Mouse (Mus musculus): ENCODE results near the gene Arhgap22. TPM values are rescaled to one million over a fixed set of nuclear protein-coding genes. Genes with fewer than 3 reads are reported as not detected.

Arhgap22 gene
- polyA plus RNA-seq, 1 experiment from 2014 or later = 5.3 TPM

- WGBS = 34% methylated on average over 5 of the region's 5 CpGs
- no peaks in the 10 kb centered on the region for H3K9me3 ChIP-seq (ENCODE audit: control insufficient read depth, low read length)
- no peak for ATAC-seq (replicated peaks; ENCODE audit: low FRiP score, low TSS enrichment, low read depth)
- no peaks in the 10 kb centered on the region for H3K4me1 ChIP-seq (replicated peaks; ENCODE audit: control insufficient read depth, insufficient read depth, low read length)
- H3K27ac ChIP-seq (ENCODE audit: low read depth) = no peak overlapping the region
- H3K27me3 ChIP-seq (replicated peaks; ENCODE audit: control insufficient read depth, insufficient read depth, low read length) = no peaks in the 10 kb centered on the region
- H3K9ac ChIP-seq (ENCODE audit: low read length) = no peak overlapping the region
- H3K4me2 ChIP-seq (ENCODE audit: low read length) = no peak overlapping the region
- DNase-seq (ENCODE audit: low spot score) = no peak
- H3K36me3 ChIP-seq (ENCODE audit: control insufficient read depth, insufficient read depth, low read length) = no peaks in the 10 kb centered on the region
- H3K4me3 ChIP-seq (ENCODE audit: low read depth, low read length) = no peak overlapping the region
Measured at GRCm38 (mm10) chr14:33208331-33208730, 5.5 kb upstream of the Arhgap22 start.

- Histone ChIP-seq H3K9me3 (ENCODE audit: control insufficient read depth, low read length) (no peaks in the 10 kb centered on the region), H3K36me3 (ENCODE audit: control insufficient read depth, insufficient read depth, low read length) (no peaks in the 10 kb centered on the region), H3K4me1 (replicated peaks; ENCODE audit: control insufficient read depth, insufficient read depth, low read length) (no peaks in the 10 kb centered on the region), H3K27me3 (replicated peaks; ENCODE audit: control insufficient read depth, insufficient read depth, low read length) (no peaks in the 10 kb centered on the region), H3K27ac (ENCODE audit: low read depth) (no peak overlapping the region), H3K4me2 (ENCODE audit: low read length) (no peak overlapping the region), H3K4me3 (ENCODE audit: low read depth, low read length) (no peak overlapping the region), H3K9ac (ENCODE audit: low read length) (no peak overlapping the region)
- ATAC-seq (replicated peaks; ENCODE audit: low FRiP score, low TSS enrichment, low read depth) = no peak
- WGBS = 63% methylated on average over 8 of the region's 8 CpGs
- DNase-seq (ENCODE audit: low spot score) = no peak
Measured at GRCm38 (mm10) chr14:33210806-33211205, 3.0 kb upstream of the Arhgap22 start.

DNA sequence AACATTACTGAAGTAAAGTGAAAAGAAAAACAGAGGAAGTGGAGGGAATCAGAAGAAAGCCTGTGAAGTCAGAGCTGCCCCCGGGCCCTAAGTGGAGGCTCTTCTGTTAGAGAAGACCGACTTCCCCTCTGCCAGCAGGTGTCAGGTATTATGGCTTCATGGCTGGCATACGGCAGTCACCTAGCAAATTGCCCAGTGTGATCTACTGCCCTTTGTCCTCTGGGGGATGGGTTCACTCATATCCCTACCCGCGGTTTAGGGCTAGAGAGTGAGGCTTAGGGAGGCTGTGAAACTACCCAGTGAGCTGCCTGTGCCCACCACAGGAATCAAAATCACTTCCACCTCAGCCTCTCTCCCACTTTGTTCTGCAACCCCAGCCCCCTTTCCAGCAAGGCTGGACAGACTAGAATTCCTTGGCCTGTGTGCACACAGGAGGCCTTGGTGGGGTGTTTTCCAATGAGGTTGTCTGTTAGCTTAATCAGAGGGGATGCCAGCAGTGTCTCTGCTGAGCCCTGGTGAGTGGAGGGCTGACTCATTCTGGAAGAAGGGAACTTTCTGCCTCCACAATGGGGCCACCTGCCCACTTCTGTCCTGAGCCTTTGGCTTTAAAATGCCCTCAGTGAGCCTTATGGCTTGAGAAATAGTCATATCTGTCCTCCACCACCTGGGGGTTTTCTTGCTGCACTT is 1.4 kb upstream of the Arhgap22 start:
- H3K9me3 ChIP-seq (ENCODE audit: control insufficient read depth, low read length) = no peaks in the 10 kb centered on the region
- 59% methylated on average over 5 of the region's 5 CpGs for WGBS
- H3K4me1 ChIP-seq (replicated peaks; ENCODE audit: control insufficient read depth, insufficient read depth, low read length) = no peaks in the 10 kb centered on the region
- no peak overlapping the region for H3K4me2 ChIP-seq (ENCODE audit: low read length)
- no peak overlapping the region for H3K9ac ChIP-seq (ENCODE audit: low read length)
- H3K27me3 ChIP-seq (replicated peaks; ENCODE audit: control insufficient read depth, insufficient read depth, low read length) = no peaks in the 10 kb centered on the region
- no peak for DNase-seq (ENCODE audit: low spot score)
- no peak for ATAC-seq (replicated peaks; ENCODE audit: low FRiP score, low TSS enrichment, low read depth)
- no peak overlapping the region for H3K4me3 ChIP-seq (ENCODE audit: low read depth, low read length)
- no peak overlapping the region for H3K27ac ChIP-seq (ENCODE audit: low read depth)
- no peaks in the 10 kb centered on the region for H3K36me3 ChIP-seq (ENCODE audit: control insufficient read depth, insufficient read depth, low read length)

- Histone ChIP-seq H3K9me3 (ENCODE audit: control insufficient read depth, low read length) (no peaks in the 10 kb centered on the region), H3K4me1 (replicated peaks; ENCODE audit: control insufficient read depth, insufficient read depth, low read length) (no peaks in the 10 kb centered on the region), H3K27me3 (replicated peaks; ENCODE audit: control insufficient read depth, insufficient read depth, low read length) (no peaks in the 10 kb centered on the region), H3K27ac (ENCODE audit: low read depth) (no peak overlapping the region), H3K4me2 (ENCODE audit: low read length) (no peak overlapping the region), H3K9ac (ENCODE audit: low read length) (no peak overlapping the region), H3K4me3 (ENCODE audit: low read depth, low read length) (no peak overlapping the region), H3K36me3 (ENCODE audit: control insufficient read depth, insufficient read depth, low read length) (no peaks in the 10 kb centered on the region)
- DNase-seq (ENCODE audit: low spot score) (no peak), ATAC-seq (replicated peaks; ENCODE audit: low FRiP score, low TSS enrichment, low read depth) (no peak)
- 87% methylated on average over 12 of the region's 12 CpGs for WGBS
Measured at GRCm38 (mm10) chr14:33212958-33213309, 892 bp upstream of the Arhgap22 start.

DNA sequence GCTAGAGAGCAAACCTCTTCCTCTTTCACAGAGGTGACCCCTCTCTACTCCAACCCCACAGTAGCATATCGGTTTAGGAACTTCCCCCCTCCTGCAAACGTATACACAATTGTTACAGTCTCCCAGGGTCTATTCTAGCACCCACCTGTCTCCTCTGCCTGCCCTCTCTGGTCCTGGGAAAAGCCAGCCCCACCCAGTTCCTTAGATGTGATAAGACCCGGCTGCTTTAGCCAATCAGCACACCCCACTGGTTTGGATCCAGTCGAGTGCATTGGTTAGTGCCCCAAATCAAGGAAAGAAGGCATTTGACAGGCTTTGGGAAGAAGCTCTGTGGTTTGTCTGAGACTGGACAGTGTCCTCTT is 922 bp downstream of the Arhgap22 start:
- no peak overlapping the region for H3K4me2 ChIP-seq (ENCODE audit: low read length)
- H3K36me3 ChIP-seq (ENCODE audit: control insufficient read depth, insufficient read depth, low read length) = no peaks in the 10 kb centered on the region
- H3K9ac ChIP-seq (ENCODE audit: low read length) = no peak overlapping the region
- peak; percentile 59; the same call in 1 of the 2 replicates for ATAC-seq (replicated peaks; ENCODE audit: low FRiP score, low TSS enrichment, low read depth)
- no peaks in the 10 kb centered on the region for H3K4me1 ChIP-seq (replicated peaks; ENCODE audit: control insufficient read depth, insufficient read depth, low read length)
- no peak overlapping the region for H3K27ac ChIP-seq (ENCODE audit: low read depth)
- no peaks in the 10 kb centered on the region for H3K27me3 ChIP-seq (replicated peaks; ENCODE audit: control insufficient read depth, insufficient read depth, low read length)
- WGBS = 16% methylated on average over 4 of the region's 4 CpGs
- no peak for DNase-seq (ENCODE audit: low spot score)
- H3K9me3 ChIP-seq (ENCODE audit: control insufficient read depth, low read length) = no peaks in the 10 kb centered on the region
- H3K4me3 ChIP-seq (ENCODE audit: low read depth, low read length) = no peak overlapping the region

DNA sequence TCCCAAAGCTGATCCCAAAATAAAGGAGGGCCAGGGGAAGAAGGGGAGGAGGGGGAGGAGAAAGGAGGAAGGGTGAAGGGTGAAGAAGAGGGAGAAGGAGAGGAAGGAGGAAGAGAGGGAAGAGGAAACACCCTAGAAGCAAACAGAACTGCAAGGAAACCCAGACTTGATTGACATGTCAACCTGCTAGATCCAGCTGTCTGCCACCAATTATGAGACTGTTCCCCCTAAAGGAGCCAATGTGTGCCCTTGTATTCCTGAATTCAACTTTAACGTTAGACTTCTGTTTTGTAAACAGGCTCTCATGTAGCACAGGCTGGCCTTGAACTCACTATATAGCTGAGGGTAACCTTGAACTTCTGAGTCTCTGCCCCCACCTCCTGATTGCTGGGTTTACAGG is 1.3 kb downstream of the Arhgap22 start:
- 35% methylated on average over 1 of the region's 1 CpGs for WGBS
- ATAC-seq (replicated peaks; ENCODE audit: low FRiP score, low TSS enrichment, low read depth) (no peak), DNase-seq (ENCODE audit: low spot score) (no peak)
- H3K4me3 ChIP-seq (ENCODE audit: low read depth, low read length) = no peak overlapping the region
- H3K27me3 ChIP-seq (replicated peaks; ENCODE audit: control insufficient read depth, insufficient read depth, low read length) = no peaks in the 10 kb centered on the region
- H3K4me1 ChIP-seq (replicated peaks; ENCODE audit: control insufficient read depth, insufficient read depth, low read length) = no peaks in the 10 kb centered on the region
- H3K27ac ChIP-seq (ENCODE audit: low read depth) = no peak overlapping the region
- H3K36me3 ChIP-seq (ENCODE audit: control insufficient read depth, insufficient read depth, low read length) = no peaks in the 10 kb centered on the region
- H3K9me3 ChIP-seq (ENCODE audit: control insufficient read depth, low read length) = no peaks in the 10 kb centered on the region
- H3K4me2 ChIP-seq (ENCODE audit: low read length) = no peak overlapping the region
- H3K9ac ChIP-seq (ENCODE audit: low read length) = no peak overlapping the region

DNA sequence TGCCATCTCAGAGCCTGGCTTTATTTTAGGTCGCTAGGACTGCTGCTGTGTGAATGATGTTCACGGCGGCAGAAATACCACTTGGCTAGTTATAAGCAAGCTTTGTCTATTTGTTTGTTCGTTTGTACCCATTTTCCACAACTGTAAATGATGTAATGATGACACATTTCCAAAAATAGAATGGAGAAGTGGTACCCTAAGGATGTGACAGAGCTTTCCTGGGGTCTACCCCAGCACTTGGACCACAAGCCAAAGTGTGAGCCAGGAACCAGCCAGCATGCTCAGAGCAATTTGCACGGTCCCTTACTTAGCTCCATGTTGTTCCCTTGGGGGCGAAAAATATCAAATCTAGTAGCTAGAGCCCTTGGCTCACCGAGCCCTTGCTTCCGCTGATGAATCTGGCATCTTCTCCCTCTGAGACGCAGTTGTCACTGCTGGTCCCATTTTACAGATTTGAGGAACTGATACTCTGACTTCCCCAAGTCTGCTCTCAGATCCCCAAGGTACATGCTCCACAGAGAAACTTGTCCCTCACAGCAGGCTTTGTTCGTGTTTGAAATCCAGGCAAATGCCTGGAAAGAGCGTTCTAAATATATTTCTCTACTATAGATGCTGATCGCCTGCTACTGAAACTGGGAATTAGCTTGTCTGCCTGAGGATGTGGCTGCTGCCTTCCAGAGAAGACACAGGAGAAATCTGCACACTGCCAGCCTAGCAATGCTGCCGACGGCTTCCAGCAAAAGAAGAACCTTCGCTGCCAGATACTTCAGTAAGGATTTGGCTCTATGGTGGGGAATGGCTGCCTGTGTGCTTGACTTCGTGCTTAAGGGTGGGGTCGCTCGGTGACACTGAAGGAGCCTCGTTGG is 2.8 kb downstream of the Arhgap22 start:
- Histone ChIP-seq H3K4me1 (replicated peaks; ENCODE audit: control insufficient read depth, insufficient read depth, low read length) (no peaks in the 10 kb centered on the region), H3K27me3 (replicated peaks; ENCODE audit: control insufficient read depth, insufficient read depth, low read length) (no peaks in the 10 kb centered on the region), H3K27ac (ENCODE audit: low read depth) (no peak overlapping the region), H3K9ac (ENCODE audit: low read length) (no peak overlapping the region), H3K4me3 (ENCODE audit: low read depth, low read length) (no peak overlapping the region), H3K9me3 (ENCODE audit: control insufficient read depth, low read length) (no peaks in the 10 kb centered on the region), H3K36me3 (ENCODE audit: control insufficient read depth, insufficient read depth, low read length) (no peaks in the 10 kb centered on the region), H3K4me2 (ENCODE audit: low read length) (no peak overlapping the region)
- DNase-seq (ENCODE audit: low spot score) (no peak), ATAC-seq (replicated peaks; ENCODE audit: low FRiP score, low TSS enrichment, low read depth) (no peak)
- WGBS = 83% methylated on average over 19 of the region's 19 CpGs

- Histone ChIP-seq H3K4me2 (ENCODE audit: low read length) (no peak overlapping the region), H3K9me3 (ENCODE audit: control insufficient read depth, low read length) (no peaks in the 10 kb centered on the region), H3K27me3 (replicated peaks; ENCODE audit: control insufficient read depth, insufficient read depth, low read length) (no peaks in the 10 kb centered on the region), H3K36me3 (ENCODE audit: control insufficient read depth, insufficient read depth, low read length) (no peaks in the 10 kb centered on the region), H3K4me3 (ENCODE audit: low read depth, low read length) (no peak overlapping the region), H3K27ac (ENCODE audit: low read depth) (no peak overlapping the region), H3K9ac (ENCODE audit: low read length) (no peak overlapping the region), H3K4me1 (replicated peaks; ENCODE audit: control insufficient read depth, insufficient read depth, low read length) (no peaks in the 10 kb centered on the region)
- no peak for ATAC-seq (replicated peaks; ENCODE audit: low FRiP score, low TSS enrichment, low read depth)
- 89% methylated on average over 4 of the region's 4 CpGs for WGBS
- DNase-seq (ENCODE audit: low spot score) = no peak
Measured at GRCm38 (mm10) chr14:33225235-33225634, 11.4 kb downstream of the Arhgap22 start.

DNA sequence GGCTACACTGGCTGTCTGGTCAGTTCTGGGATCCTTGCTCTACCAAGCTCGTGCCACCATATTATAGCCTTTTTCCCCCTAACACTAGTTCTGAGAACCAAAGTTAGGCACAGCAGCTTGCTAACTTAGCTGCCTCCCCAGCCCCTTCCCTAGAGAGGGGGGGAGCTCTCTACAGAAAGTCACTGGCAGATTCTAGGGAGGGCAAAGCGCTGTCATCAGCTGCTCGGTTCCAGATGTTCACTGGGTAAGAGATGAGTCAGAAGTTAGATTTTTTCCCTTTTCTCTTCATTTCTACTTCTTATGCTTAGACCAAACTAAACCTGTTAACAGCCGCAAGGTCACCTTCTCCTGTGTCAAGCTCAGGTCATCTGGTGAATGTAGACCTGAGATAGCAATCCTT is 16.8 kb downstream of the Arhgap22 start:
- no peak for ATAC-seq (replicated peaks; ENCODE audit: low FRiP score, low TSS enrichment, low read depth)
- Histone ChIP-seq H3K27me3 (replicated peaks; ENCODE audit: control insufficient read depth, insufficient read depth, low read length) (no peaks in the 10 kb centered on the region), H3K9ac (ENCODE audit: low read length) (no peak overlapping the region), H3K4me3 (ENCODE audit: low read depth, low read length) (no peak overlapping the region), H3K36me3 (ENCODE audit: control insufficient read depth, insufficient read depth, low read length) (no peaks in the 10 kb centered on the region), H3K4me1 (replicated peaks; ENCODE audit: control insufficient read depth, insufficient read depth, low read length) (no peaks in the 10 kb centered on the region), H3K9me3 (ENCODE audit: control insufficient read depth, low read length) (no peaks in the 10 kb centered on the region), H3K27ac (ENCODE audit: low read depth) (no peak overlapping the region), H3K4me2 (ENCODE audit: low read length) (no peak overlapping the region)
- 77% methylated on average over 4 of the region's 4 CpGs for WGBS
- DNase-seq (ENCODE audit: low spot score) = no peak
